Mouse (Mus musculus) heart, adult 2 months (tissue): ENCODE results near the gene Rnf24. TPM values are rescaled to one million over a fixed set of nuclear protein-coding genes. Genes with fewer than 3 reads are reported as not detected.
A peak's percentile ranks its signal among the peaks of the same experiment; 100 is the strongest.
"Not testable (repeated sequence)": the region's sequence is repeated elsewhere in the genome, so short reads cannot be mapped to it uniquely, and the experiment has no call there.

ENCODE experiments used
- DNase-seq, 2 experiments: peaks; one replicate each; pipeline ENCODE4 v3.0.0; 2021
- H3K27ac ChIP-seq: fragments of 200-600 bp; 2 replicates; pipeline ENCODE4 v1.8.1; 2022
- H3K27me3 ChIP-seq: fragments of 200-500 bp; 2 replicates; pipeline ENCODE4 v1.6.1; 2012; ENCODE audit warnings: mild to moderate bottlenecking, low read length, inconsistent platforms, mixed read lengths; ENCODE audit not compliant: control insufficient read depth, insufficient read depth
- H3K36me3 ChIP-seq: fragments of 200-500 bp; 2 replicates; pipeline ENCODE4 v1.6.1; 2012; ENCODE audit warnings: low read length, inconsistent platforms; ENCODE audit not compliant: control insufficient read depth, insufficient read depth
- H3K4me1 ChIP-seq: fragments of 200-500 bp; 2 replicates; pipeline ENCODE4 v1.6.1; 2011; ENCODE audit warnings: low read length; ENCODE audit not compliant: control insufficient read depth, insufficient read depth
- H3K4me3 ChIP-seq: fragments of 200-600 bp; 2 replicates; pipeline ENCODE4 v1.8.1; 2022
- H3K79me2 ChIP-seq: fragments of 200-500 bp; replicated peaks from 2 replicates; pipeline ENCODE4 v1.6.1; 2012; ENCODE audit warnings: mild to moderate bottlenecking, inconsistent platforms, low read length, moderate library complexity, mixed read lengths; ENCODE audit not compliant: control insufficient read depth, insufficient read depth
- H3K9ac ChIP-seq: fragments of 200-500 bp; 2 replicates; pipeline ENCODE4 v1.6.1; 2012; ENCODE audit warnings: low read depth, mild to moderate bottlenecking, control low read depth, inconsistent platforms, low read length, mixed read lengths
- CTCF ChIP-seq: fragments of 200-600 bp; IDR thresholded peaks from 2 replicates; pipeline ENCODE4 v1.8.1; 2022; ENCODE audit warnings: antibody characterized with exemption, mild to moderate bottlenecking, moderate library complexity
- EP300 ChIP-seq: fragments of 200-500 bp; IDR thresholded peaks from 2 replicates; pipeline ENCODE4 v1.6.1; 2011; ENCODE audit warnings: low read depth, low read length, control low read depth; ENCODE audit not compliant: insufficient read depth
- POLR2A ChIP-seq: fragments of 200-500 bp; IDR thresholded peaks from 2 replicates; pipeline ENCODE4 v1.6.1; 2011; ENCODE audit warnings: mild to moderate bottlenecking, low read depth, low read length, control low read depth; ENCODE audit not compliant: insufficient read depth
- WGBS: fragments of 180-500 bp; shearing (Covaris S2); methylation state at CpG from one replicate; pipeline ENCODE4 v1.1.7; 2018; 5-methylcytosine and 5-hydroxymethylcytosine counted together
- intact Hi-C: fragments of 180-260 bp; cut with DNase I; formaldehyde crosslinking; loops from one replicate; pipeline ENCODE4 v1.15.1; 2025
- polyA plus RNA-seq: library from polyadenylated mRNA; depleted of rRNA; stranded (reverse); fragments of >200 nt; gene quantifications from 2 replicates; pipeline ENCODE4 v1.2.3, GENCODE M21; 2012
- total RNA-seq, 2 experiments: library from RNA; stranded (reverse); gene quantifications; 2 replicates each; pipeline ENCODE4 v1.2.3; 2021

Rnf24 gene
- total and polyA plus RNA-seq, 3 experiments = 2.7 to 3.9 (median 2.9) TPM

DNA sequence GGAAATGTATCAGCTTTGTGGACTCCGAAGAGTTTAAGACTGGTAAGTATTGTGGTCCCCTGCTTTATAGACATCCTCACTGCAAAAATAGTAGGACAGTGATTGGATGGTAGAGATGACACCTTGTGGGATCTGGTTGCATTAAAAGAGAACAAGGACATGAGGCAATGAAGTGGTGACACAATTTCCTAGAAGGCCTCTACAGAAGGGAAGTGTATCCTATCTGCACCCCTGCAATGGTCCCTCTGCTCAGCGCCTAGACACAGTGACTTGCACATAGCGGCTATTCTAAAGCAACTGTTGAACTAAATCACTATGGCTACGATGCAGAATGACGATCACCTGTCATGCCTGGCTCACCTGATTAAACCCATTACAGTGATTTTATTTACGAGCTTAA lies 15.1 kb downstream of the Rnf24 start:
- no peak overlapping the region for H3K27ac ChIP-seq
- intact Hi-C loops = no loop called here
- H3K79me2 ChIP-seq = no peaks in the 10 kb centered on the region; the same call in 1 of the 2 replicates
- no peaks in the 10 kb centered on the region for H3K36me3 ChIP-seq
- WGBS = 87% methylated on average over 6 of the region's 6 CpGs
- TF ChIP-seq EP300 = no peak
- TF ChIP-seq CTCF = no peak
- TF ChIP-seq POLR2A = no peak
- DNase-seq = no peak
- H3K4me1 ChIP-seq = no peaks in the 10 kb centered on the region
- no peaks in the 10 kb centered on the region for H3K27me3 ChIP-seq
- no peak overlapping the region for H3K9ac ChIP-seq
- H3K4me3 ChIP-seq = no peak overlapping the region

DNA sequence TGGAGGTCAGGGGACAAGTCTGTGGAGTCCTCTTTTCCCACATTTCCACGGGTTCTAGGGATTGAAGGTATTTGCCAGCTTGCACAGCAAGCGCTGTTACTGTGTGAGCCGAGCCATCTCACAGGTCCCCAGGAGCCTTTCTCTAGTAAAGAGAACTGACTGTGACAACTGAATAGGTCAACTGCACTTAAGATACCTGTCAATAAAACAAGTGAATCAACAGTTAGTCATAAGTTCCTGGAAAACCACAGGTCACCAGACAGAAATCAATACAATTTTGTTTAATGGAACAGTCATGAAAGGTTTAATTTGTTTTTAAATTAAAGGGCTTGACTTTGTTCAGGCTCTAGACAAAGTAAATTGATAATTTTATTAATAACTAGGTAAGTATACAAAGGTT lies 22.1 kb downstream of the Rnf24 start:
- Histone ChIP-seq H3K4me1 (no peaks in the 10 kb centered on the region), H3K27me3 (no peaks in the 10 kb centered on the region), H3K4me3 (no peak overlapping the region), H3K9ac (no peak overlapping the region), H3K79me2 (0 out of 2 replicates have a peak, but pooled peaks cover 2% of the 10 kb centered on the region), H3K27ac (no peak overlapping the region), H3K36me3 (no peaks in the 10 kb centered on the region)
- DNase-seq = no peak
- 86% methylated on average over 3 of the region's 3 CpGs for WGBS
- intact Hi-C loops = no loop called here
- no peak for TF ChIP-seq CTCF
- no peak for TF ChIP-seq POLR2A
- TF ChIP-seq EP300 = no peak

DNA sequence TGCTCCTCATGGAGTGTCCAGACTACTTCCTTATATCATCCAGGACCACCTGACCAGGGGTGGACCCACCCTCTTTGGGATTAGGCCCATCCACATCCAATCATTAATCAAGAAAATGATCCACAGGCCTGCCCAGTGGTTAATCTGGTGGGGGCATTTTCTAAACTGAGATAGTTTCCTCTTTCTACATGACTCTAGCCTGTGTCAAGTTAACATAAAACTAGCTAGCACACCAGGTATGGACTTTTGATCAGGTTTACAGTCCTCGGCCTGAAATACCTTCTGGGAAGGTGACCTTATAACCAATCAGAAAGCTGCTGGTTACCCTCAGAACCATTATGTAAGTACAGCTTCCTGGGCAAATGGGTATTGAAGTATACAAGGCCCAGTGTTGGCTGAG lies 23.7 kb downstream of the Rnf24 start:
- no peaks in the 10 kb centered on the region for H3K36me3 ChIP-seq
- H3K79me2 ChIP-seq = 0 out of 2 replicates have a peak, but pooled peaks cover 2% of the 10 kb centered on the region
- intact Hi-C loops = no loop called here
- H3K27me3 ChIP-seq = no peaks in the 10 kb centered on the region
- H3K9ac ChIP-seq = no peak overlapping the region
- no peak for DNase-seq
- 100% methylated on average over 1 of the region's 1 CpGs for WGBS
- H3K4me3 ChIP-seq = no peak overlapping the region
- H3K4me1 ChIP-seq = no peaks in the 10 kb centered on the region
- TF ChIP-seq POLR2A = no peak
- no peak for TF ChIP-seq EP300
- no peak for TF ChIP-seq CTCF
- H3K27ac ChIP-seq = no peak overlapping the region

DNA sequence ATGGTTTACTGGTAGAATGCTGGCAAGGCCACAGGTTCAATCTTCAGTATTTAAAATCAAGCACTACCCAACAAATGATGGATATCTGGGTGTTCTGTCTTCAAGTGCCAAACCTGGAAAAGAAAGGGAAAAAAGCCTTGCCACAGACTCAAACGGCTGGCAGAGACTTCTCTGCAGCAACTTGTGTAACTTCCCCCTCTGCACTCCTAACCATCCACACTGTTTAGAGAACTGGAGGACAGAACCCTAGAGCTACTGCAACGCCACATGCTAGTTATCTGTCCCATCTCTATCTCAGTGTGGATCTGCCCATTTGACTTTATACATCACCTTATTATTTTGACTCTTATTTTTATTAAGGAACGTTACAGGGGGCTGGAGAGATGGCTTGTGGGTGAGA lies 26.6 kb downstream of the Rnf24 start:
- intact Hi-C loops = no loop called here
- 50% methylated on average over 3 of the region's 3 CpGs for WGBS
- peaks cover 2% of the 10 kb centered on the region; the same call in 1 of the 2 replicates for H3K4me1 ChIP-seq
- 0 out of 2 replicates have a peak, but pooled peaks cover 2% of the 10 kb centered on the region for H3K79me2 ChIP-seq
- TF ChIP-seq EP300 = no peak
- TF ChIP-seq POLR2A = no peak
- no peak for TF ChIP-seq CTCF
- H3K4me3 ChIP-seq = no peak overlapping the region
- DNase-seq = no peak
- H3K27me3 ChIP-seq = no peaks in the 10 kb centered on the region
- H3K36me3 ChIP-seq = no peaks in the 10 kb centered on the region
- no peak overlapping the region for H3K9ac ChIP-seq
- no peak overlapping the region for H3K27ac ChIP-seq

DNA sequence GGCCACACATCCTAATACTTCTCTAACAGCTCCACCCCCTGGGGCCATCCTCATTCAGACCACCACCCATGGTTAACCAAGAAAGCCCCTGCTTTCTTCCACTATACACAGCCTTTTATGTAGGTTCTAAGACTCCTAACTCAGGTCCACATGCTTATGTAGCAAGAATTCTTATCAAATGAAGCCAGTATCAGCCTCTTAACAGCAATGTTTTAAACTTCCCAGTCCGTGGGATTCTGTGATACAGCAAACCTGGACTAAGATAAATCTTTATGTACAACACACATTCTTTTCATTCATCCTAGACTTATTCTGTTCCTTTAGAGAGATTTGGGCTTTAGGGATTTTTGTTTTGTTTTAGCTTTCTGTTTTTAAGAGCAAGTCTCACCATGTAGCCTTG lies 29.0 kb downstream of the Rnf24 start:
- Histone ChIP-seq H3K4me1 (peaks cover 4% of the 10 kb centered on the region; the same call in 1 of the 2 replicates), H3K4me3 (no peak overlapping the region), H3K27me3 (no peaks in the 10 kb centered on the region), H3K36me3 (no peaks in the 10 kb centered on the region), H3K9ac (no peak overlapping the region), H3K79me2 (0 out of 2 replicates have a peak, but pooled peaks cover 2% of the 10 kb centered on the region), H3K27ac (no peak overlapping the region)
- no peak for DNase-seq
- intact Hi-C loops = no loop called here
- TF ChIP-seq POLR2A (no peak), CTCF (no peak), EP300 (no peak)
- 76% methylated on average over 1 of the region's 1 CpGs for WGBS

DNA sequence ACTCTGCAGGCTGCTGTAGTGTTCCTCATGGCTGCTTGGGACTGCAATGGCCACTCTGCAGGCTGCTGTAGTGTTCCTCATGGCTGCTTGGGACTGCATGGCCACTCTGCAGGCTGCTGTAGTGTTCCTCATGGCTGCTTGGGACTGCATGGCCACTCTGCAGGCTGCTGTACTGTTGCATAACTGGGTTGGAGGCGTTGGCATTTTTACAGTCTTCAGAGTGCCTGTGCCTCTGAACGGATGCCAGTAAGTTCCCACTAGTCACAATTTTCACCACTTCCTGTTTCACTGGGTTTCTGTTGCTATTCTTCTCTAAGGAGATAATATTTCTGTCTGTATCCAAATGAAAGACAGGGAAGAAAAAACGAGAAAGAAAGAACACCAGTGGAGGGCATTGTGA lies 31.5 kb downstream of the Rnf24 start:
- H3K9ac ChIP-seq, H3K4me3 ChIP-seq, H3K4me1 ChIP-seq, intact Hi-C loops, H3K79me2 ChIP-seq, H3K27ac ChIP-seq, H3K36me3 ChIP-seq, H3K27me3 ChIP-seq: not testable (repeated sequence)
- 7% methylated on average over 3 of the region's 3 CpGs for WGBS
- peak; percentile 41 to 63 for DNase-seq
